Comparison of ENCODE assay signal across 12 mouse cellular contexts in the genomic region with DNA sequence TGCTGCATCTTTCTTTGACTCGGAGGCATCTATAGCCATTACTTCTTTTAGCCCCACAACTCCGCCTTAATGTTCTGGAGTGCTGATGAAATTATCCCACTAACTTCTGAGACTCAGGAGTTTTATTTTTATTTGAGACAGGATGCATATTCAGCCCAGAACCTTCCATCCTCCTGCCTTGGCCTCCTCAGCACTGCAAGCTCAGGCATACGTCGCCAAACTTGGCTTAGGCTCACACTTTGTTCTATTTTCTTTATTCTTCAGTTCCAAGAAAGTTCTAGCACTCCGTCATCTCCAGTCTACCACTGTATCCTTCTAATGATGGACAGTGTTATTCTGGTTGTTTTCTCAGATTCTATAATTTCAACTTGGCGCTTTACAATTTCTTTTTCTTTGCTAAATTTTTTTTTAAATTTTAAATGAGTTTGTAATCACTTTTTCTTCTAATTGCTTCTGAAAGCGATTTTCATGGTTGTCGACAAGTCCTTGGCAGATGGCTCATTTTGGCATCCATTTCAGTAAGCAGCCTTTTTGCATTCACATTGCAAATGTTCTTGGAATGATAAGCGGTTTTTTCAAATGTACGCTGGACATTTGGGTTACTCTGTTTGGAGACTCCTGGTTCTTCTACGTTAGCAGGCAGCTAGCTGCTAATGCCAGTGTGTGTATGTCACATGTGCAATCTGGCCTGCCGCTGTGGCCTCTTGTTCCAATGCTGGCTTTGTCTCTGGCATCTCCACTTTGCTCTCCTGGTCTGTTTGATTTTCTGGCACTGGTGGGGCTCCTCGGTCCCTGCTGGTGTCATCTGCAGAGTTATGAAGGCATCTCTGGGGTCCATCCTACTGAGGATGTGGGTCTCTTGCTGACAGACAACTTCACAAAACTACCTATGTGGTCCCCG. TPM values are rescaled to one million over a fixed set of nuclear protein-coding genes. Genes with fewer than 3 reads are reported as not detected.
DNase-seq lines count a peak whose midpoint lies in the region; ATAC-seq and TF ChIP-seq lines count a peak whose summit lies in the region.
"Had no signal": no experiment of that assay in that cellular context is flagged by ENCODE, and none has a peak within 500 bp of the region (broad histone marks: within the 10 kb centered on the region; RNA-seq: fewer than 3 reads in every experiment).

No protein-coding gene starts in this region.

- intact Hi-C loops in left cerebral cortex, adult 2 months (cut with DNase I) = loop anchor here (2.0 kb wide), 1 partner anchor 19 kb away; no protein-coding TSS in a partner anchor

- no peaks in the 10 kb centered on the region for H3K36me3 ChIP-seq in forebrain, embryonic 15.5 days
- no peaks in the 10 kb centered on the region for H3K36me3 ChIP-seq in forebrain, embryonic 11.5 days (ENCODE audit: control insufficient read depth, insufficient read depth, low read length)

- no peaks in the 10 kb centered on the region for H3K27me3 ChIP-seq in forebrain, embryonic 15.5 days
- H3K27me3 ChIP-seq in forebrain, embryonic 11.5 days (ENCODE audit: control insufficient read depth, insufficient read depth, low read length) = no peaks in the 10 kb centered on the region
- H3K27me3 ChIP-seq: heart, embryonic 13.5 days had no signal

- TF ChIP-seq POLR2A in brain, embryonic 14.5 days (IDR thresholded peaks at IDR 0.05; ENCODE audit: borderline replicate concordance, extremely low read depth, insufficient read depth, insufficient read length, poor library complexity, severe bottlenecking) = no peak

- TF ChIP-seq CTCF in left cerebral cortex, adult 2 months (IDR thresholded peaks at IDR 0.05) = no peak
- no peak for TF ChIP-seq CTCF in brain, embryonic 14.5 days (IDR thresholded peaks at IDR 0.05; ENCODE audit: borderline replicate concordance, extremely low read depth, insufficient read depth, insufficient read length)

- H3K4me2 ChIP-seq in forebrain, embryonic 15.5 days (replicated peaks) = no peak overlapping the region
- no peak overlapping the region for H3K4me2 ChIP-seq in forebrain, embryonic 11.5 days (ENCODE audit: low read depth, low read length, severe bottlenecking)
- H3K4me2 ChIP-seq: heart, embryonic 13.5 days had no signal

- no peak overlapping the region for H3K4me3 ChIP-seq in forebrain, embryonic 15.5 days
- H3K4me3 ChIP-seq in forebrain, embryonic 11.5 days (ENCODE audit: low read depth, low read length) = no peak overlapping the region
- no peak overlapping the region for H3K4me3 ChIP-seq in left cerebral cortex, adult 2 months
- H3K4me3 ChIP-seq: heart, embryonic 13.5 days had no signal

- 64% methylated on average over 14 of the region's 14 CpGs for WGBS in forebrain, embryonic 15.5 days
- 93% methylated on average over 14 of the region's 14 CpGs for WGBS in forebrain, embryonic 11.5 days

- peak overlapping the region; percentile 81 for H3K27ac ChIP-seq in forebrain, embryonic 15.5 days (replicated peaks)
- no peak overlapping the region for H3K27ac ChIP-seq in forebrain, embryonic 11.5 days (ENCODE audit: low read depth, low read length)
- peak overlapping the region; percentile 64; the same call in 1 of the 2 replicates for H3K27ac ChIP-seq in left cerebral cortex, adult 2 months

- H3K9me3 ChIP-seq in forebrain, embryonic 15.5 days = no peaks in the 10 kb centered on the region
- no peaks in the 10 kb centered on the region for H3K9me3 ChIP-seq in forebrain, embryonic 11.5 days (ENCODE audit: control insufficient read depth, low read length)
- H3K9me3 ChIP-seq: heart, embryonic 13.5 days had no signal

- H3K9ac ChIP-seq in forebrain, embryonic 15.5 days (replicated peaks) = no peak overlapping the region; the same call in 1 of the 2 replicates
- H3K9ac ChIP-seq in forebrain, embryonic 11.5 days (ENCODE audit: low read length) = no peak overlapping the region
- H3K9ac ChIP-seq: heart, embryonic 13.5 days; liver, postnatal 0 days had no signal

- H3K4me1 ChIP-seq in forebrain, embryonic 15.5 days = peaks cover 46% of the 10 kb centered on the region
- H3K4me1 ChIP-seq in forebrain, embryonic 11.5 days (replicated peaks; ENCODE audit: control insufficient read depth, insufficient read depth, low read length) = peaks cover 5% of the 10 kb centered on the region; the same call in 1 of the 2 replicates

- no peak for DNase-seq in forebrain, embryonic 11.5 days (ENCODE audit: low spot score)
- no peak for DNase-seq in left cerebral cortex, adult 2 months (ENCODE audit: extremely low spot score in 1 of 2, low spot score in 2 of 2)
- no peak for DNase-seq in left cerebral cortex, adult 11 months (ENCODE audit: low spot score)
- peak; percentile 87 for DNase-seq in brain, embryonic 14.5 days (ENCODE audit: low read depth)
- peak; percentile 65 for DNase-seq in layer of hippocampus, adult 9-11 months
- no peak for DNase-seq in retina, embryonic 14.5 days (ENCODE audit: low spot score)
- DNase-seq: embryo, embryonic 11 days; liver, postnatal 0 days had no signal

- ATAC-seq in forebrain, embryonic 15.5 days (replicated peaks) = no peak
- no peak for ATAC-seq in forebrain, embryonic 11.5 days (replicated peaks; ENCODE audit: low FRiP score)
- no peak for ATAC-seq in erythroid progenitor cell, adult 5-6 weeks (replicated peaks; ENCODE audit: low FRiP score, poor library complexity, severe bottlenecking)
- ATAC-seq: liver, postnatal 0 days; midbrain, embryonic 16.5 days had no signal

RNA-seq across cellular contexts. Expression of gene Prkar1b, which starts 2.4 kb away (rescaled TPM):
- polyA plus RNA-seq in forebrain, embryonic 15.5 days (2015; fragmentation: Nextera tagmentation; extraction: Ambion mirVana) = 171 and 193 TPM in 2 replicates
- 10.9 and 13.0 TPM in 2 replicates for polyA plus RNA-seq in forebrain, embryonic 11.5 days (2014; fragmentation: Nextera tagmentation; extraction: Ambion mirVana)
- 100 to 1,000 TPM; 767 to 781 TPM for total RNA-seq in left cerebral cortex, adult 2 months (2021)
- 148 and 202 TPM in 2 replicates for polyA plus RNA-seq in brain, embryonic 14.5 days (2012; rRNA removed)
- total RNA-seq in erythroid progenitor cell, adult 5-6 weeks (2015; ENCODE audit: low replicate concordance) = 0.72 TPM in 1 of 2 replicates, not detected in the other
- 0.08 TPM in 1 of 2 replicates, not detected in the other for total RNA-seq in erythroid progenitor cell, adult 5-6 weeks (2017; ENCODE audit: low replicate concordance)

RNA-seq across cellular contexts. Expression of gene Dnaaf5, which starts 2.6 kb away (rescaled TPM):
- polyA plus RNA-seq in forebrain, embryonic 15.5 days (2015; fragmentation: Nextera tagmentation; extraction: Ambion mirVana) = 3.2 and 3.9 TPM in 2 replicates
- 11.5 and 11.9 TPM in 2 replicates for polyA plus RNA-seq in forebrain, embryonic 11.5 days (2014; fragmentation: Nextera tagmentation; extraction: Ambion mirVana)
- 1 to 10 TPM; 7.4 to 8.2 TPM for total RNA-seq in left cerebral cortex, adult 2 months (2021)
- polyA plus RNA-seq in brain, embryonic 14.5 days (2012; rRNA removed) = 12.6 and 14.9 TPM in 2 replicates
- total RNA-seq in erythroid progenitor cell, adult 5-6 weeks (2015; ENCODE audit: low replicate concordance) = 1.7 and 1.8 TPM in 2 replicates
- total RNA-seq in erythroid progenitor cell, adult 5-6 weeks (2017; ENCODE audit: low replicate concordance) = 2.6 and 3.6 TPM in 2 replicates

RNA-seq across cellular contexts. Expression of gene Sun1, which starts 53.0 kb away (rescaled TPM):
- polyA plus RNA-seq in forebrain, embryonic 15.5 days (2015; fragmentation: Nextera tagmentation; extraction: Ambion mirVana) = 51.5 and 54.3 TPM in 2 replicates
- 50.7 and 56.2 TPM in 2 replicates for polyA plus RNA-seq in forebrain, embryonic 11.5 days (2014; fragmentation: Nextera tagmentation; extraction: Ambion mirVana)
- 100 to 1,000 TPM; 135 to 147 TPM for total RNA-seq in left cerebral cortex, adult 2 months (2021)
- polyA plus RNA-seq in brain, embryonic 14.5 days (2012; rRNA removed) = 72.7 and 75.2 TPM in 2 replicates
- 77.5 and 111 TPM in 2 replicates for total RNA-seq in erythroid progenitor cell, adult 5-6 weeks (2015; ENCODE audit: low replicate concordance)
- total RNA-seq in erythroid progenitor cell, adult 5-6 weeks (2017; ENCODE audit: low replicate concordance) = 99.6 and 190 TPM in 2 replicates

Comparison
In these comparisons a context has a peak if more than half of its experiments do, and no peak if none do; other contexts are left out.
1. RNA of gene Prkar1b, which starts 2.4 kb away (polyA plus RNA-seq): 148 to 202 TPM in brain, embryonic 14.5 days and 171 to 193 TPM in forebrain, embryonic 15.5 days; 10.9 to 13.0 TPM in forebrain, embryonic 11.5 days; every median in the first group is over 10 times any median in the second.
2. DNase-seq: peak in brain, embryonic 14.5 days (single experiment) and layer of hippocampus, adult 9-11 months (single experiment); none in forebrain, embryonic 11.5 days (single experiment), left cerebral cortex, adult 2 months (0 of 2), left cerebral cortex, adult 11 months (single experiment) and retina, embryonic 14.5 days (single experiment).